Mouse (Mus musculus) kidney, adult 9 months (tissue): Measurements from ENCODE around the gene Mras.

Source experiments
- DNase-seq: peaks from one replicate; pipeline ENCODE4 v3.0.0; 2022

The Mras gene

DNA sequence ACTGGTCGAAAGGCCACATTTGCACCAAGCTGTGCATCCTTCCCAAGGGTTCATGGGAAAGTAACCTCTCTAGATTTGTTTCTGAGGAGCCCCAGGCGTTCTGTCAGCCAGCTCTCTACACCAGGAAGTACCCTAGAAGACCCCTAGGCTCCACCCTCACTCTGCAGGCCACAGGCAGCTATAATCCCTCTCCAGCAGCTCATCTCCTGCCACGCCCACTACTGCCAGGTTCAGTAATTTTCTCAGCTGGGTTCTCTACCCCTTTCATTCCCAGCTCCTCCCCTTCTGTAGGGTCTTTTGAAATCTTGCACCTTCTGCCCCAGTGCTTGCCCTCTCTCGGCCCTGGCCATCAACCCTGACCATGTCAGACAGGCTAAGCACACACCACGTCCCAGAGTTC is 81.2 kb downstream of the Mras start:
- DNase-seq, result no peak

GRCm38 (mm10) chr9:99354796-99355195 is 82.4 kb downstream of the Mras start:
- DNase-seq, result no peak

- no peak for DNase-seq
These were observed 83.8 kb downstream of the Mras start for GRCm38 (mm10) chr9:99353390-99353789.

GRCm38 (mm10) chr9:99352964-99353363 is 84.2 kb downstream of the Mras start:
- DNase-seq, result no peak

GRCm38 (mm10) chr9:99345351-99345792 is 91.8 kb downstream of the Mras start:
- no peak for DNase-seq

- DNase-seq, result no peak
These were observed 95.6 kb downstream of the Mras start for GRCm38 (mm10) chr9:99341600-99341999.

DNA sequence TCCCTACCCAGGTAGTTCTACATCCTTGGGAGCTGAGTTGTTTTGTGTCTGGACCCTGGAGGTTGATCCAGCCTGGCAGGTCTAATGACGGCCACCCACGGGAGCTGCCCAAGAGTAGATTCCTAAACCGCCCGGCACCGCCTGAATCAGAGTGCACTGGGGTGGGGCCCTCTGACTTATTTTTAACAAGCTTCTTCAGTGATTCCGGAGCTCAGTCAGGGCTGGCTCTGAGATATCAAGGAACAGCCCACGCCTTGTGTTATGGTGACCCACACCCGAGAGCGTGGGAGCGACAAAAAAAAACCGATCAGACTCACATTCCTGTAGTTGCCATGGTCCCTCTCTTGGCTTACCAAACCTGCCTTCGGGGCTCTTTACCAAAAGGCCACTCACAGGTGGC is 97.1 kb downstream of the Mras start:
- no peak for DNase-seq

DNA sequence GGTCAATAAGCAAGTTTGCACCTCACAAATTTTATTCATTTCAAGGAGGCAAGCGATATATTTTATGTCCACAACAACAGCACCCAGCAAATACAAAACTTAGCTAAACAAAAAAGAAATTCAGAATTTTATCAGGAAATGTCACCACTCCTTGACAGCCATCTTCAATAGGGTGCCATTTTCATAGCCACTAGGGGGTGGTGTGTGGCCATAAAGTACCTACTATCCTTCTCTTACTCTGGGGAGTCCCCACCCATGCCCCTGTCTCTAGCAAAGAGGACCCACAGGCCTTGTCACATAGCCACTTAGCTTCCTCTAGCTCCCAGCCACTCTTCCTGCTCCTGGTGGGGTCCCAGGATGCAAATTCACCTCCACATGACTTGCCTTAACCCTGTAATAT is 98.0 kb downstream of the Mras start:
- no peak for DNase-seq

- no peak for DNase-seq
These were observed 98.9 kb downstream of the Mras start for GRCm38 (mm10) chr9:99338293-99338692.

GRCm38 (mm10) chr9:99336538-99336937 is 100.6 kb downstream of the Mras start:
- no peak for DNase-seq
